Comparison of ENCODE assay signal across 11 mouse cellular contexts in the genomic region with DNA sequence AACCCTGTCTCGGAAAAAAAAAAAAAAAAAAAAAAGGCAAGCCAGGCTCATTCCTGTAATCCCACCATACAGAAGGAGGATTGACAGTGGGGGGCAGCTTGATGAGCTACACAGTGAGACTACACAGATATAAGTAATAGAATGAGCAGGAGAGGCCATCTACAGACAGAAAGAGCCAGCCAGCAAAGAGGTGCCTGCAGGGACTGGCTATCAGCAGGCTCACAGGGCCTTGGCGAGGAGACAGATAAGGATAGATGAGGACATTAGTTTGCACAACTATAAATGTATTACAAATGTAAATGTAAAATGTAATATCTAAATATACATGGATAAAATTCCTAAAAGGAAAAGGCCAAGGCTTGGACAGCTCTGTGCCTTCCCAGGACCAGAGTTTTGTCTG.
"Had no signal": no experiment of that assay in that cellular context is flagged by ENCODE, and none has a peak within 500 bp of the region (broad histone marks: within the 10 kb centered on the region; RNA-seq: fewer than 3 reads in every experiment).

No protein-coding gene starts in this region.

- DNase-seq: kidney, adult 11 months; kidney, postnatal 10 days; kidney, postnatal 4 days; lung, postnatal 36 days; right cerebral cortex, postnatal 25 days; thymus, postnatal 36 days had no signal

- H3K27ac ChIP-seq: layer of hippocampus, adult 2 months; limb, embryonic 12.5 days; midbrain, embryonic 15.5 days; neural tube, embryonic 13.5 days had no signal

- H3K4me2 ChIP-seq: limb, embryonic 12.5 days; midbrain, embryonic 11.5 days; midbrain, embryonic 15.5 days; neural tube, embryonic 13.5 days had no signal

- ATAC-seq: midbrain, embryonic 15.5 days had no signal

- H3K4me3 ChIP-seq: layer of hippocampus, adult 2 months; limb, embryonic 12.5 days; midbrain, embryonic 15.5 days; neural tube, embryonic 13.5 days had no signal

- H3K27me3 ChIP-seq: limb, embryonic 12.5 days; midbrain, embryonic 15.5 days; neural tube, embryonic 13.5 days had no signal

- H3K9ac ChIP-seq: limb, embryonic 12.5 days; midbrain, embryonic 15.5 days; neural tube, embryonic 13.5 days had no signal

- H3K4me1 ChIP-seq: limb, embryonic 12.5 days; midbrain, embryonic 15.5 days; neural tube, embryonic 13.5 days had no signal

- H3K36me3 ChIP-seq: limb, embryonic 12.5 days; midbrain, embryonic 15.5 days; neural tube, embryonic 13.5 days had no signal

- H3K9me3 ChIP-seq: midbrain, embryonic 15.5 days had no signal
